Comparison of ENCODE assay signal across 17 mouse cellular contexts in the genomic region with DNA sequence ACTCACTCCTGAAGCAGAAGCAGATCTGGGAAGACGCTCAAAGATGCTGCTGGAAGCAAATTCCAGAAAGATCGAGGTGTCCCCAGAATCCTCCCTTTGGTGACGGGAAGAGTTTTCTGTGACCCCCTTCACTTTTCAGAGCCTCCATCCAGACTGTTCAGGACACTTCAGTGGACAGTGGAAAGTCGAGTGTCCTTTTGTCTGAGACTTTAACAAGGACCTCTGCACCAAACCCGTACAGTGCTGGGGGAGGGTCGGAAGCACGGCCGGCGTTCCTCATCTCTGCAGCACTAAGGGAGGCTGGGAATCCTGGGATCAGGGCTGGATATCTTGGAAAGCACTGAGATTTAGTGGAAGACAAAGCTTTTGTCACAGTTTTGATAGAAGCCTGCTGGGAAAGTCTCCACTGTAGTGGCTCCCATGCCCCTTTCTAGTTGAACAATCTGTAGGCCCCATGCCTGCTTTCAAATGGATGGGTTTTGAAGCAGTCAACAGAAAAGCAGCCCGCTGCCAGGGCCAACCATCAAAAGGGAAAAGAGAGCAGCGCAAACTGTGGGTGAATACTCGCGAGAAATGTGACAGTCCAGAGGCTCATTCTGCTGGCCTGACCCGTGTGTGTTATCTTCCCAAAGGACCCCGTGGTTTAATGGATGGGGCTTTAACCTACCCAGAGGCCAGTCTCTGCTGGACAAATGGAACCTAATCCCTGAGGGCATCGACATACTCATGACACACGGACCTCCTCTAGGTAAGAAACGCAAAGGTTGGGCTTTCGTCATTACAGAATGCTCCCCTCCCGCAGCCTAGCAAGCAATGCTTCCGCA.
A peak's percentile ranks its signal among the peaks of the same experiment; 100 is the strongest.
DNase-seq lines count a peak whose midpoint lies in the region; ATAC-seq lines count a peak whose summit lies in the region.
"Had no signal": no experiment of that assay in that cellular context is flagged by ENCODE, and none has a peak within 500 bp of the region (broad histone marks: within the 10 kb centered on the region; RNA-seq: fewer than 3 reads in every experiment).

No protein-coding gene starts in this region.

- H3K27me3 ChIP-seq in embryonic facial prominence, embryonic 13.5 days = no peaks in the 10 kb centered on the region
- H3K27me3 ChIP-seq in hindbrain, embryonic 11.5 days (ENCODE audit: control insufficient read depth, insufficient read depth, low read length) = no peaks in the 10 kb centered on the region
- H3K27me3 ChIP-seq in midbrain, embryonic 13.5 days = no peaks in the 10 kb centered on the region
- H3K27me3 ChIP-seq: CH12.LX; heart, embryonic 15.5 days; liver, embryonic 13.5 days had no signal

- no peaks in the 10 kb centered on the region for H3K36me3 ChIP-seq in embryonic facial prominence, embryonic 13.5 days
- no peaks in the 10 kb centered on the region for H3K36me3 ChIP-seq in hindbrain, embryonic 11.5 days (ENCODE audit: control insufficient read depth, insufficient read depth, low read length)
- peaks cover 4% of the 10 kb centered on the region; the same call in 1 of the 2 replicates for H3K36me3 ChIP-seq in midbrain, embryonic 13.5 days
- H3K36me3 ChIP-seq: heart, embryonic 15.5 days; liver, embryonic 13.5 days had no signal

- peaks cover 71% of the 10 kb centered on the region for H3K4me1 ChIP-seq in embryonic facial prominence, embryonic 13.5 days
- H3K4me1 ChIP-seq in hindbrain, embryonic 11.5 days (replicated peaks; ENCODE audit: control insufficient read depth, insufficient read depth, low read length) = peaks cover 5% of the 10 kb centered on the region; the same call in 1 of the 2 replicates
- H3K4me1 ChIP-seq in midbrain, embryonic 13.5 days (replicated peaks) = peaks cover 46% of the 10 kb centered on the region
- H3K4me1 ChIP-seq: liver, embryonic 13.5 days had no signal

- peak; percentile 66 for DNase-seq in heart, adult 11 months
- DNase-seq in heart, postnatal 4 days = no peak
- peak; percentile 34 for DNase-seq in hindbrain, embryonic 11.5 days (ENCODE audit: low spot score)
- no peak for DNase-seq in cerebellum, postnatal 25 days
- DNase-seq in cerebellum, postnatal 4 days (ENCODE audit: low spot score in 2 of 2) = no peak
- DNase-seq in frontal cortex, postnatal 14 days (ENCODE audit: low spot score in 2 of 2) = no peak
- DNase-seq: cerebellum, postnatal 14 days; gastrocnemius, postnatal 36 days; kidney, adult 9 months; layer of hippocampus, postnatal 36 days; liver, embryonic 13.5 days; thymus, postnatal 14 days had no signal

- H3K4me3 ChIP-seq in embryonic facial prominence, embryonic 13.5 days = no peak overlapping the region
- H3K4me3 ChIP-seq in hindbrain, embryonic 11.5 days (ENCODE audit: low read depth, low read length) = no peak overlapping the region
- no peak overlapping the region for H3K4me3 ChIP-seq in midbrain, embryonic 13.5 days (replicated peaks)
- H3K4me3 ChIP-seq: heart, embryonic 15.5 days; liver, embryonic 13.5 days; myocyte had no signal

- H3K4me2 ChIP-seq in embryonic facial prominence, embryonic 13.5 days = no peak overlapping the region
- no peak overlapping the region for H3K4me2 ChIP-seq in hindbrain, embryonic 11.5 days (replicated peaks; ENCODE audit: low read depth, low read length)
- peak overlapping the region; percentile 28 for H3K4me2 ChIP-seq in midbrain, embryonic 13.5 days (replicated peaks)
- H3K4me2 ChIP-seq: heart, embryonic 15.5 days; liver, embryonic 13.5 days had no signal

- H3K9ac ChIP-seq in embryonic facial prominence, embryonic 13.5 days = no peak overlapping the region
- H3K9ac ChIP-seq in hindbrain, embryonic 11.5 days (ENCODE audit: low read depth, low read length) = no peak overlapping the region
- H3K9ac ChIP-seq in midbrain, embryonic 13.5 days (replicated peaks) = no peak overlapping the region
- H3K9ac ChIP-seq: heart, embryonic 15.5 days; liver, embryonic 13.5 days had no signal

- no peak for ATAC-seq in embryonic facial prominence, embryonic 13.5 days (ENCODE audit: insufficient number of reproducible peaks, insufficient read depth, low FRiP score, low TSS enrichment, low read depth)
- 0 out of 2 replicates have a peak, but pooled peaks have one; percentile 30 for ATAC-seq in hindbrain, embryonic 11.5 days (ENCODE audit: low FRiP score)
- ATAC-seq in midbrain, embryonic 13.5 days = peak; percentile 65

- no peaks in the 10 kb centered on the region for H3K9me3 ChIP-seq in embryonic facial prominence, embryonic 13.5 days
- H3K9me3 ChIP-seq in hindbrain, embryonic 11.5 days (ENCODE audit: control insufficient read depth, low read length) = no peaks in the 10 kb centered on the region
- H3K9me3 ChIP-seq in midbrain, embryonic 13.5 days = no peaks in the 10 kb centered on the region
- H3K9me3 ChIP-seq: heart, embryonic 15.5 days; liver, embryonic 13.5 days had no signal

- WGBS in embryonic facial prominence, embryonic 13.5 days = 74% methylated on average over 21 of the region's 21 CpGs
- WGBS in hindbrain, embryonic 11.5 days = 59% methylated on average over 21 of the region's 21 CpGs
- 42% methylated on average over 21 of the region's 21 CpGs for WGBS in midbrain, embryonic 13.5 days

- 0 out of 2 replicates have a peak overlapping the region, but pooled peaks have one; percentile 7 for H3K27ac ChIP-seq in embryonic facial prominence, embryonic 13.5 days
- H3K27ac ChIP-seq in hindbrain, embryonic 11.5 days (ENCODE audit: low read depth, low read length) = no peak overlapping the region
- H3K27ac ChIP-seq in midbrain, embryonic 13.5 days = peak overlapping the region; percentile 59
- H3K27ac ChIP-seq: heart, embryonic 15.5 days; liver, embryonic 13.5 days had no signal

Comparison
In these comparisons a context has a peak if more than half of its experiments do, and no peak if none do; other contexts are left out.
1. DNase-seq: peak in heart, adult 11 months (single experiment) and hindbrain, embryonic 11.5 days (single experiment); none in heart, postnatal 4 days (single experiment), cerebellum, postnatal 25 days (0 of 2), cerebellum, postnatal 4 days (0 of 2) and frontal cortex, postnatal 14 days (0 of 2).